Mouse (Mus musculus) MEL (cell line): ENCODE data around the gene Cbfa2t2.

Experiments
- CTCF ChIP-seq, 3 experiments: IDR thresholded peaks in 2 of 3; conservative IDR thresholded peaks in 1 of 3; 2 replicates each; pipeline ENCODE4 v1.5.1; 2011 to 2012; ENCODE audit warnings: low read length in 3 of 3, low read depth in 2 of 3, mild to moderate bottlenecking in 2 of 3, improper control_type of control experiment in 1 of 3, inconsistent platforms in 1 of 3, mixed read lengths in 1 of 3, moderate library complexity in 1 of 3; ENCODE audit not compliant: control insufficient read depth in 1 of 3, insufficient read depth in 1 of 3, poor library complexity in 1 of 3, severe bottlenecking in 1 of 3
- POLR2A ChIP-seq, 2 experiments: IDR thresholded peaks; 2 replicates each; pipeline ENCODE4 v1.6.1; 2011 to 2012; ENCODE audit warnings: low read length in 2 of 2, mild to moderate bottlenecking in 2 of 2, control low read depth in 1 of 2, improper control_type of control experiment in 1 of 2, low read depth in 1 of 2, moderate library complexity in 1 of 2; ENCODE audit not compliant: control insufficient read depth in 1 of 2, insufficient read depth in 1 of 2, poor library complexity in 1 of 2
- USF1 ChIP-seq: IDR thresholded peaks from 2 replicates; pipeline ENCODE4 v1.6.1; 2014; ENCODE audit warnings: low read depth, mild to moderate bottlenecking, inconsistent platforms, low read length, improper control_type of control experiment, moderate library complexity
- ZNF384 ChIP-seq: IDR thresholded peaks from 2 replicates; pipeline ENCODE4 v1.6.1; 2012; ENCODE audit warnings: low read depth, mild to moderate bottlenecking, inconsistent platforms, low read length, improper control_type of control experiment

GRCm38 (mm10) chr2:154495021-154495420 lies 58.7 kb downstream of the Cbfa2t2 start:
- TF ChIP-seq POLR2A (IDR thresholded peaks at IDR 0.05; ENCODE audit: control insufficient read depth in 1 of 2, insufficient read depth in 1 of 2, low read depth in 1 of 2, low read length in 2 of 2, poor library complexity in 1 of 2), result no peak
- TF ChIP-seq USF1, result no peak
- TF ChIP-seq ZNF384, result no peak
- no peak for TF ChIP-seq CTCF (IDR thresholded peaks at IDR 0.05 in 2 of 3, conservative IDR thresholded peaks at IDR 0.05 in 1 of 3; ENCODE audit: control insufficient read depth in 1 of 3, insufficient read depth in 1 of 3, low read depth in 2 of 3, low read length in 3 of 3, poor library complexity in 1 of 3, severe bottlenecking in 1 of 3)
